11 mouse cellular contexts compared by ENCODE assay signal in the genomic region with DNA sequence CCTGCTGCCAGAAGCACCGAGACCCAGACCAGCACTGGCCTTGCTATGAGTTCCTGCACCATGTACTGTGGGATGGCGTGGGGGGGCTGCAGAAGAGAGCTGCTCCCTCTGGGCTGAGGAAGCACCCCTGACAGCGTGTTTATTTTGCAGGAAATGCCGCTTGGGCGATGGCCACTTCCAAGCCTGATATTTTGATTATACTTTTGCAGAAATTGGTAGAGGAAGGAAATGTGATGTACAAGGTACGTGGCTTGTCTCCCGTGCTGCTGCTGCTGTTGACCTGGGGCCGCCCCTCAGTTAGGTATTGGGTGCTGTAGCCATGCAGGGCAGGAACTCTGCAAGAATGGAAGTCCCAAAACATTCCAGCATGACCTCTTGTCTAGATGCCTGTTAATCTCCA. TPM values are rescaled to one million over a fixed set of nuclear protein-coding genes. Genes with fewer than 3 reads are reported as not detected.
DNase-seq lines count a peak whose midpoint lies in the region; ATAC-seq lines count a peak whose summit lies in the region.
"Had no signal": no experiment of that assay in that cellular context is flagged by ENCODE, and none has a peak within 500 bp of the region (broad histone marks: within the 10 kb centered on the region; RNA-seq: fewer than 3 reads in every experiment).

No protein-coding gene starts in this region.

- H3K4me3 ChIP-seq in midbrain, embryonic 15.5 days, result no peak overlapping the region
- H3K4me3 ChIP-seq in midbrain, embryonic 14.5 days (replicated peaks; ENCODE audit: low read depth, low read length), result no peak overlapping the region
- H3K4me3 ChIP-seq: liver, embryonic 13.5 days had no signal

- H3K27me3 ChIP-seq in midbrain, embryonic 15.5 days (replicated peaks), result no peaks in the 10 kb centered on the region
- H3K27me3 ChIP-seq in midbrain, embryonic 14.5 days (ENCODE audit: control insufficient read depth, insufficient read depth, low read length), result no peaks in the 10 kb centered on the region
- H3K27me3 ChIP-seq: liver, embryonic 13.5 days had no signal

- ATAC-seq in midbrain, embryonic 15.5 days (replicated peaks), result no peak
- ATAC-seq in midbrain, embryonic 14.5 days (ENCODE audit: low FRiP score, low TSS enrichment), result no peak
- ATAC-seq: forebrain, embryonic 14.5 days had no signal

- WGBS in midbrain, embryonic 15.5 days, result 93% methylated on average over 8 of the region's 8 CpGs
- WGBS in midbrain, embryonic 14.5 days, result 92% methylated on average over 8 of the region's 8 CpGs

- peaks cover 23% of the 10 kb centered on the region for H3K4me1 ChIP-seq in midbrain, embryonic 15.5 days
- peaks cover 22% of the 10 kb centered on the region for H3K4me1 ChIP-seq in midbrain, embryonic 14.5 days (ENCODE audit: control insufficient read depth, insufficient read depth, low read length)

- peak overlapping the region; percentile 40; the same call in 1 of the 2 replicates for H3K27ac ChIP-seq in midbrain, embryonic 15.5 days
- no peak overlapping the region for H3K27ac ChIP-seq in midbrain, embryonic 14.5 days (replicated peaks; ENCODE audit: low read depth, low read length)
- H3K27ac ChIP-seq: liver, embryonic 13.5 days had no signal

- no peak overlapping the region for H3K9ac ChIP-seq in midbrain, embryonic 15.5 days
- H3K9ac ChIP-seq in midbrain, embryonic 14.5 days (replicated peaks; ENCODE audit: low read length), result no peak overlapping the region
- H3K9ac ChIP-seq: liver, embryonic 13.5 days had no signal

- intact Hi-C loops in heart, postnatal 14 days (cut with DNase I), result no loop called here

- H3K4me2 ChIP-seq in midbrain, embryonic 15.5 days, result no peak overlapping the region
- no peak overlapping the region for H3K4me2 ChIP-seq in midbrain, embryonic 14.5 days (ENCODE audit: low read length)
- H3K4me2 ChIP-seq: liver, embryonic 13.5 days had no signal

- H3K36me3 ChIP-seq in midbrain, embryonic 15.5 days (replicated peaks), result no peaks in the 10 kb centered on the region
- no peaks in the 10 kb centered on the region for H3K36me3 ChIP-seq in midbrain, embryonic 14.5 days (ENCODE audit: control insufficient read depth, insufficient read depth, low read length)

- no peaks in the 10 kb centered on the region for H3K9me3 ChIP-seq in midbrain, embryonic 15.5 days
- no peaks in the 10 kb centered on the region for H3K9me3 ChIP-seq in midbrain, embryonic 14.5 days (ENCODE audit: control insufficient read depth, low read length)
- H3K9me3 ChIP-seq: liver, embryonic 13.5 days had no signal

- peak; percentile 44 to 84 for DNase-seq in heart, adult 18-20 months
- DNase-seq in heart, postnatal 14 days, result no peak
- DNase-seq in midbrain, embryonic 14.5 days, result no peak
- peak; percentile 73 for DNase-seq in kidney, postnatal 10 days
- DNase-seq in frontal cortex, postnatal 36 days (ENCODE audit: low spot score in 2 of 2), result no peak
- DNase-seq in ovary, postnatal 14 days (ENCODE audit: low spot score), result no peak
- no peak for DNase-seq in testis, postnatal 14 days (ENCODE audit: low spot score)
- DNase-seq: embryo, embryonic 11 days; liver, embryonic 13.5 days had no signal

RNA-seq across cellular contexts. Expression of gene Wdsub1, which starts 43.6 kb away (rescaled TPM):
- total RNA-seq in heart, adult 18-20 months (2021), result 10 to 100 TPM; 18.6 to 19.2 TPM
- total RNA-seq in heart, postnatal 14 days (2021), result 10 to 100 TPM; 23.0 to 25.3 TPM
- 18.1 and 19.1 TPM in 2 replicates for polyA plus RNA-seq in midbrain, embryonic 15.5 days (2015; fragmentation: Nextera tagmentation; extraction: Ambion mirVana)
- 9.5 and 11.1 TPM in 2 replicates for polyA plus RNA-seq in midbrain, embryonic 14.5 days (2014; fragmentation: Nextera tagmentation; extraction: Ambion mirVana)

Comparison
In these comparisons a context has a peak if more than half of its experiments do, and no peak if none do; other contexts are left out.
1. DNase-seq: peak in heart, adult 18-20 months (2 of 2) and kidney, postnatal 10 days (single experiment); none in heart, postnatal 14 days (0 of 2), midbrain, embryonic 14.5 days (single experiment), frontal cortex, postnatal 36 days (0 of 2), ovary, postnatal 14 days (single experiment) and testis, postnatal 14 days (single experiment).